Mouse (Mus musculus): ENCODE measurements around the gene Gm49392. TPM values are rescaled to one million over a fixed set of nuclear protein-coding genes. Genes with fewer than 3 reads are reported as not detected.

The Gm49392 gene
- polyA plus RNA-seq, 1 experiment from 2014 or later = 0.71 TPM

DNA sequence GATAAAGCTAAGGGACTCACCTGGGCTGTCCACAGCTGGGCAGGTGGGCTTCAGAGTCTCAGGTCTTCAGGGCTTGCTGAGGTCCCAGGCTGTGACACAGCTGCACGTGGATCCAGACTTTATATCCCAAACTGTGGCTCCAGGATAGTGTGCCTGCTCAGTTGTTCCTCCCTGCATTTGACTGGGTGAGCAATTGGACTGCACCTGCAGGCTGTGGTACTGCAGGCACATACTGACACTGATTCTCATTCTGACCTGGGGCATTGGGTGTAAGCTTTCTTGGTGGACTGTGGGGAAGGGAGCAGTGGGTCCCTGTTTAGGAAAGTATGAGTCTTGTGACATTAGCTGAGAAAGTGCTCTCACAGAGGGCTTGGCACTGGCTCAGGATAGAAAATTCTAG is 93.9 kb downstream of the Gm49392 start, which contains the start of gene Ctsll3:
TSS of gene Ctsll3 (minus strand) at position 101 of the 400 bp plus-strand sequence.
- H3K9me3 ChIP-seq (ENCODE audit: low read length) = no peaks in the 10 kb centered on the region
- no peak within 1 kb of the TSS for H3K9ac ChIP-seq (replicated peaks; ENCODE audit: low read length)
- H3K4me1 ChIP-seq (ENCODE audit: insufficient read depth, low read length) = no peaks in the 10 kb centered on the region
- H3K27ac ChIP-seq (ENCODE audit: low read length) = no peak within 1 kb of the TSS
- no peak for ATAC-seq (ENCODE audit: low FRiP score, low TSS enrichment)
- WGBS = 50% methylated on average over 1 of the region's 1 CpGs
- H3K27me3 ChIP-seq (ENCODE audit: insufficient read depth, low read length) = no peaks in the 10 kb centered on the region
- H3K4me3 ChIP-seq (ENCODE audit: low read length) = no peak within 1 kb of the TSS
- H3K36me3 ChIP-seq (ENCODE audit: insufficient read depth, low read length) = no peaks in the 10 kb centered on the region
- no peak within 1 kb of the TSS for H3K4me2 ChIP-seq (replicated peaks; ENCODE audit: low read depth, low read length)

Other genes with a start within 250 kb of the Gm49392 start
- not detected in 2 replicates for gene BC051665, start 110.5 kb downstream of the Gm49392 start, polyA plus RNA-seq (2015; fragmentation: Nextera tagmentation; extraction: Ambion mirVana)
- gene Ctsll3, start 94.0 kb downstream of the Gm49392 start, polyA plus RNA-seq (2015; fragmentation: Nextera tagmentation; extraction: Ambion mirVana) = not detected in 2 replicates
- gene 4930486L24Rik, start 32.4 kb downstream of the Gm49392 start, polyA plus RNA-seq (2015; fragmentation: Nextera tagmentation; extraction: Ambion mirVana) = 0.14 and 0.44 TPM in 2 replicates
- 4.5 and 4.6 TPM in 2 replicates for gene Ctla2b, start 553 bp upstream of the Gm49392 start, polyA plus RNA-seq (2015; fragmentation: Nextera tagmentation; extraction: Ambion mirVana)
- not detected in 2 replicates for gene Tpbpb, start 8.0 kb upstream of the Gm49392 start, polyA plus RNA-seq (2015; fragmentation: Nextera tagmentation; extraction: Ambion mirVana)
- gene Gm49393, start 38.7 kb upstream of the Gm49392 start, polyA plus RNA-seq (2015; fragmentation: Nextera tagmentation; extraction: Ambion mirVana) = not detected in 2 replicates
- 1.6 and 1.7 TPM in 2 replicates for gene Gm49391, start 39.7 kb upstream of the Gm49392 start, polyA plus RNA-seq (2015; fragmentation: Nextera tagmentation; extraction: Ambion mirVana)
- 29.9 and 31.0 TPM in 2 replicates for gene Ctla2a, start 39.7 kb upstream of the Gm49392 start, polyA plus RNA-seq (2015; fragmentation: Nextera tagmentation; extraction: Ambion mirVana)
- gene Tpbpa, start 45.1 kb upstream of the Gm49392 start, polyA plus RNA-seq (2015; fragmentation: Nextera tagmentation; extraction: Ambion mirVana) = not detected in 2 replicates
- gene Ctsj, start 109.1 kb upstream of the Gm49392 start, polyA plus RNA-seq (2015; fragmentation: Nextera tagmentation; extraction: Ambion mirVana) = not detected in 2 replicates
- gene Ctsq, start 143.7 kb upstream of the Gm49392 start, polyA plus RNA-seq (2015; fragmentation: Nextera tagmentation; extraction: Ambion mirVana) = not detected in 2 replicates